Mouse (Mus musculus) heart, adult 8-10 months (tissue): ENCODE measurements at regions not wholly inside any gene's neighbourhood (a gene's known extent, or its start where the extent isn't known, plus 50 kb on each side); places are given as distances from the start of the nearest gene placed in this dataset.
A peak's percentile ranks its signal among the peaks of the same experiment; 100 is the strongest.
"Not testable (repeated sequence)": the region's sequence is repeated elsewhere in the genome, so short reads cannot be mapped to it uniquely, and the experiment has no call there.

Source experiments
- DNase-seq: peaks from one replicate; pipeline ENCODE4 v3.0.0; 2022; ENCODE audit warnings: low spot score

- not testable (repeated sequence) for DNase-seq
These were observed 458.4 kb downstream of the Epm2a start for GRCm38 (mm10) chr10:11801372-11802230.

GRCm38 (mm10) chr10:11809255-11809654, 466.1 kb downstream of the Epm2a start:
- DNase-seq: no peak

GRCm38 (mm10) chr10:11822418-11822959, 479.3 kb downstream of the Epm2a start:
- no peak for DNase-seq

- DNase-seq: no peak
These were observed 497.9 kb downstream of the Epm2a start for GRCm38 (mm10) chr10:11841094-11841493.

- DNase-seq: no peak
These were observed 498.3 kb downstream of the Epm2a start for GRCm38 (mm10) chr10:11841494-11841893.

- DNase-seq: no peak
These were observed 502.9 kb downstream of the Epm2a start for GRCm38 (mm10) chr10:11846141-11846540.

- DNase-seq: no peak
These were observed 532.2 kb downstream of the Epm2a start for GRCm38 (mm10) chr10:11875145-11876131.

GRCm38 (mm10) chr10:11886237-11886636, 543.0 kb downstream of the Epm2a start:
- DNase-seq: no peak

GRCm38 (mm10) chr10:11888953-11889352, 545.7 kb downstream of the Epm2a start:
- DNase-seq: no peak

GRCm38 (mm10) chr10:11922132-11922531, 578.9 kb downstream of the Epm2a start:
- DNase-seq: no peak

- DNase-seq: no peak
These were observed 595.0 kb downstream of the Epm2a start for GRCm38 (mm10) chr10:11938164-11938563.

GRCm38 (mm10) chr10:11942772-11943171, 599.6 kb downstream of the Epm2a start:
- no peak for DNase-seq

- DNase-seq: no peak
These were observed 617.2 kb downstream of the Epm2a start for GRCm38 (mm10) chr10:11960327-11960922.

- DNase-seq: no peak
These were observed 661.8 kb downstream of the Epm2a start for GRCm38 (mm10) chr10:12004966-12005365.

GRCm38 (mm10) chr10:12005889-12006288, 662.7 kb downstream of the Epm2a start:
- no peak for DNase-seq

- DNase-seq: no peak
These were observed 674.1 kb downstream of the Epm2a start for GRCm38 (mm10) chr10:12017286-12017685.

GRCm38 (mm10) chr10:12018281-12018680, 675.1 kb downstream of the Epm2a start:
- no peak for DNase-seq

GRCm38 (mm10) chr10:12019159-12019779, 676.1 kb downstream of the Epm2a start:
- DNase-seq: peak; percentile 58

- DNase-seq: no peak
These were observed 677.4 kb downstream of the Epm2a start for GRCm38 (mm10) chr10:12020576-12020975.

GRCm38 (mm10) chr10:12035159-12035558, 692.0 kb downstream of the Epm2a start:
- DNase-seq: no peak

- no peak for DNase-seq
These were observed 702.7 kb downstream of the Epm2a start for GRCm38 (mm10) chr10:12045937-12046336.
